Mouse (Mus musculus) olfactory bulb, adult 2 months (tissue): ENCODE measurements at regions not wholly inside any gene's neighbourhood (a gene's known extent, or its start where the extent isn't known, plus 50 kb on each side); places are given as distances from the start of the nearest gene placed in this dataset.

ENCODE experiments used
- CTCF ChIP-seq: fragments of 200-500 bp; IDR thresholded peaks from 2 replicates; pipeline ENCODE4 v1.5.1; 2012; ENCODE audit warnings: low read depth, mild to moderate bottlenecking, low read length, moderate library complexity; ENCODE audit not compliant: insufficient read depth
- POLR2A ChIP-seq: fragments of 200-500 bp; IDR thresholded peaks from 2 replicates; pipeline ENCODE4 v1.6.1; 2012; ENCODE audit warnings: mild to moderate bottlenecking, low read depth, low read length, moderate library complexity; ENCODE audit not compliant: insufficient read depth

DNA sequence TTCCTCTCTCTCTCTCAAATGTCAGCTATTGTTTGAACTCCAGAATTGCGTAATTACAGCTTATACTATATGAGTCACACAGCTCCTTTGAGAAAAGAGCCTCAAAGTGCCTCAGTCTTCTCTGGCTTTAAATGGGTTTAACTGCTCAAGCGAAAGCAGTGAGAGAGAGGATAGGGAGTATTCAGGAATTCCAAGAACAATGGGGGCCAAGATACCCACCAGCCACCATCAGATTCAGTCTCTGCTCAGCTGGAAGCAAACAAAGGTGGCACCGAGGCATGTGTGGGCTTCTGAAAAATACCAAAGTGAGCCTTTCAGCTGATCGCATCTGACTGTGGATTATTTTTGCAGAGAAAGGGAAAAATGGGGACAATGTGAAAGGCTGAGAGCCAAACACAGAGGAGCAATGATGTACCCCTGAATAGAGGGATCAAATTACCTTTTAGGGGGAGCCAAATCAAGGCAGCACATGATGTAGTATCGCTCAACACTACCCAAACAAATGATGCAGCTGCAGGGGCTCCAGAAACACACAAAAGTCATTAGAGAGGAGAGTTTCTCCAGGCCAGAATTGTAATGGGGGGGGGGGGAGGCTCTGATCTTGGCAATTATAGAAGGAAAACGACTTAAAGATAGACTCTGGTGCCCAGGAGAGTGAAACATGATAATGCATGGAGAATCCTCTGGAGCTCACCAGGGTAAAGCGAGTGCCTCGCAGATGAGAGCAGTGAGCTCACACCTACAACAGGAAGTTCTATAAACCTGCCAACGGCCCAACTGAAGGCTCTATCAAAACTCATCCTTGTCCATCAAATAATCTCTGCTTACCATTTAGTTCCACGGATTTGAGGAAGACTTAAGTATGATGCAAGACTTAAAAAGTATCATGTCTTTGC, 152.2 kb downstream of the Galc start:
- TF ChIP-seq POLR2A (no peak), CTCF (no peak)
